Mouse (Mus musculus): ENCODE measurements at regions not wholly inside any gene's neighbourhood (a gene's known extent, or its start where the extent isn't known, plus 50 kb on each side); places are given as distances from the start of the nearest gene placed in this dataset.

DNA sequence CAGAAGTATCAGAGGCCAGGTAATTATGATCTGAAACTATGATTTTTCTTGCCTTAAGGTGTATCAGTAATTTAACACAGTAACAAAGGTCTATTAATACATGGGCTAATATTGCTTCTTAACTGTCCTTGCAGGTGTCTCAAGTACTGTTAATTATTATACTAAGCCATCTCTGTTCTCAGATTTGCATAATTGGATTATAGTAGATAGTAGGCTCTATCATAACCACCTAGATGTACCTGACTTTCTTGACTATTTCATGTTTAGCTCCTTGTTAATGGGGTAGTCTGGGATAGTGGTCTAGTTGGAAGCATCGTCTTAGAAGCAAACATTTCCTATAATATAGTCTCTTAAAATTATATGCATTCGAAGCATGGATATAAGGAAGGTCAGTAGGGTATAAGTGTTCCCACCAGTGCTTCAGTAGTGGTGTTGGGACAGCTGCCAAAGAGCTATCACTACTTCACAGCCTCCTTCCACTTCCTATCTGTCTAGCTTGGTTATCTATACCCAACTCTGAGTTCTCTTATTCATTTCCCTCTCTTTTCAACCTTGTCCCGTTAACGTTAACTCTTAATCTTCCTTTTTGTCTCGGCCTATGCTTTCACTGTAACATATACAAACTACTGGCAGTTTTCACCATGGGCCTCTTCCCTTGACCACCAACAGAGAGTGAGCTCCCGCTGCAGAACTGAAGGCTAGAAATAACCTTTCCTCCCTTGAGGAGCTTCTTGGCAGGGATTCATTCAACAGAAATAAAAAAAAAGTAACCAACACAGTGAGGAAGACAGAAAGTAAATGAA lies 630.9 kb upstream of the Lcorl start:
- in situ Hi-C loops (cut with MseI, MboI), result no loop called here

DNA sequence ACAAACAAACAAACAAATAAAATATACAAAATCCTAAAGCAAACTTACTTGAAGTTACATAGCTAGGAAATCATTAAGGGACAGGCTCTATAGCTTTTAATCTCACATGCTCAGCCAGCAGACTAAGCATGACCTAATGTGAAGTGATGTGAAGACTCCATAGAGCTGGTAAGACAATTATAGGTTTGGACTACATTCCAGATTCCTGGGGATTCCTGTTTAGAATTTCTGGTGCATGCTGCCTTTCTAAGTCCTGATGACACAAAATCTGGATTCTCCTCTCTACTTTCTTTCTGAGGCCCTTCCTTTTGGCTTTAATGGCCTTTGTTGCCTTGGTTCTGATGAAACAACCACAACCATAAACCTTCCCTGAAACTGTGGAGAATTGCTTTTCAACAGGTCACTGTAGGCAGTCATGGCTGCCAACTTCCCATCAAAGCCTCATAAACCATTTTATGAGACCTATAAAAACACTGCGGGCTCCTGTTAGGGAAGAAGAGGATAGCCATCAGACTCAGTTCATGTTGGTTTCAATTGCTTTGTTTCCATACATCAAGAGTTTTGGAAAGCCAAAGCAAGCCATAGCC lies 629.4 kb upstream of the Lcorl start:
- in situ Hi-C loops (cut with MseI, MboI), result no loop called here

DNA sequence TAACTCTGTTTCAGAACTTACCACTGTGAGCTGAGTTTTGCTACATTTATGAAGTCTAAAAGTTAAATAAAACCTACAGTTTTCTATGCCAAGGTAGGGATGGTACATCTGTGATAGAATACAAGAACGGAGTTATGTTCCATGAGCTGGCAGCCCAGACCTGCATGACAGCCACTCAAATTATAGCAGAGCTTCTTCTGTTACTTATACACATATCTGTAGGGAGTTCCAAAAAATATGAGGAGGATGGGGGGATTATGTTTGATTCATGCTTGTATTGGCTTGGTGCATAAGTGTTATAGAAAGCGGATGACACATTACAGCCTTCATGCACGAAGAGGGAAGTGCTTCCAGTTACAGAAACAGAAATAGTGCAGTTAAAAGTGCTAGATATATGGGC lies 598.9 kb upstream of the Lcorl start:
- in situ Hi-C loops (cut with MseI, MboI), result no loop called here

DNA sequence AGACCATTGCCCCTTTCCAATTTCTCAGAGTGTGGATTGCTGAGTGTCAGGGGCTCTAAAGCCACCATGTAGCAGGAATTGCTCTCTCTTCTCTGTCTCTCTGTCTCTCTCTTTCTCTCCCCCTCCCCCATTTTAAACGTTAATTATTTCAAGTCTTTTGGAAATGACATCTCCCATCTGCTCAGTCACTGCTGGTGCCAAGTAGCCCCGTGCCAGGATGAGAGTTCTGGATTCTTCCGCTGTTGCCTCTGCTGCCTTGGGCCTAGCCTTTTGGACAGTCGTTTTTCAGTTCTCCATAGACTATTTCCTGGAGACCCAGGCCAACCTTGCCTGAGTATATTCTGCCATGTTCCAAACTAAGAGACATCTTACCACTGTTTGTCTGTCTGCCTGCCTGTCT lies 590.9 kb upstream of the Lcorl start:
- in situ Hi-C loops (cut with MseI, MboI), result no loop called here

DNA sequence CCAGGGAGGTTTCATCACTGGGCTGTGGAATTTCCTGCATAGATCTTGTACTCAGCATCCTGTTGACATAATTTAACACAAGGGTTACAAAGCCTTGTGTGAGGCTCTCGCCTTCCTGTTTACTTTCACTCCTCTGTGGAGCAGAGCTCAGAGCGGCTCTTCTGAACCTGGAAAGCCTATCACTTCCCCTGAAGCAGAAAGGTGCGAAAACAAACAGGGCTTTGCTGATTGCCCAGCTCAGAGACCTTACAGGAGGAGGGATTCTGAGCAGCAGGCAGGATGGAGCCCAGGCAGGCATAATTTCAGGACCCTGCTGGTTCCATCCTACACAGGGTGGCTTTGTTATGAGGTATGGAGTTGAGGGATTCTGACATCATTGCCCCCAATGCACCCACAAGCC lies 588.4 kb upstream of the Lcorl start:
- in situ Hi-C loops (cut with MseI, MboI), result no loop called here

DNA sequence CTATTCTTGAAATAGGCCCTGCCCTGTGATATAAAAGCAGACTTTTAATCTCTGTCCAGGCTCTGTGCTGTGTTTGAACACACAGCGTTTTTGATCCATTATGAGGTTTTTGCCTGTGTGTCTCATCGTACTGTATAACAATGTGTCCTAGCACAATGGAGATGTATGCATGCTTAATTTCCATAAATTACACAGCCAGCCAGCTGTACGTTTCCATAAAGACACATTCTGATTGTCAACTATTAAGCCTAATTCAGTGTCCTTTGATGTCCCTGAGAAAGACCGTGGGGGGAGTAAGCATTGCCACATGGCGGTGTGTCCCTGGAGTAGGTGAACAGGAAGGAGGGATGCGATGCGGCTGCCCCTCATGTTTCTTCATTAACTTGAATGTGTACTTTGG lies 587.7 kb upstream of the Lcorl start:
- in situ Hi-C loops (cut with MseI, MboI), result no loop called here

GRCm38 (mm10) chr5:46443805-46444340 lies 586.5 kb upstream of the Lcorl start:
- in situ Hi-C loops (cut with MseI, MboI), result no loop called here

DNA sequence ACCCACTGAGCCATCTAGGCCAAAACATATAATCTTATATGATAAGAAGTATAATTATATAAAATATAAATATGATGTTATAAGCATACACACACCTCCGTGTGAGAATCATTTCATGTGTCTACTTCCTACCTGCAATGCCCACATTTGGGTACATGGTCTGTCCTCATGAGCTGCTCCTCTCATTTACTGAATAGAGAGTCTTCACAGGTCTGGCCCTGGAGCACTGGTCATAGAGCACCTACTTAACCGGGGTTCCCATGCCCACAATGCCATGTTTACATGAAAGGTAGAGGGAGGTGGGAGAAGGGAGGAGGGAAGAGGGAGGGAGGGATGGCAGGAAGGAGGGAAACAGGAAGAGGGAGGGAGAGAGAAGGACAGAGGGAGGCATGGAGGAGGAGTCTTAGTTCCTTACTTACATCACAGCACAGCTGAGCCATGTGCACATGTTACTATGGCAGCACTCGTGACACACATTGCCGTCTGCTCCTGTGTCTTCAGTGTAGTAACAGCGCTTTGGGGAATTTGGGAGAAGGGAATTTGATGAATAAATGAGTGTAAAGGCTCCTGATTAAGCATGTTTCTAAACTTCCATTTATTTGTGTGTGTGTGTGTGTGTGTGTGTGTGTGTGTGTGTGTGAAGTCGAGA lies 585.3 kb upstream of the Lcorl start:
- in situ Hi-C loops (cut with MseI, MboI), result no loop called here

GRCm38 (mm10) chr5:46441716-46442115 lies 584.3 kb upstream of the Lcorl start:
- in situ Hi-C loops (cut with MseI, MboI), result no loop called here

DNA sequence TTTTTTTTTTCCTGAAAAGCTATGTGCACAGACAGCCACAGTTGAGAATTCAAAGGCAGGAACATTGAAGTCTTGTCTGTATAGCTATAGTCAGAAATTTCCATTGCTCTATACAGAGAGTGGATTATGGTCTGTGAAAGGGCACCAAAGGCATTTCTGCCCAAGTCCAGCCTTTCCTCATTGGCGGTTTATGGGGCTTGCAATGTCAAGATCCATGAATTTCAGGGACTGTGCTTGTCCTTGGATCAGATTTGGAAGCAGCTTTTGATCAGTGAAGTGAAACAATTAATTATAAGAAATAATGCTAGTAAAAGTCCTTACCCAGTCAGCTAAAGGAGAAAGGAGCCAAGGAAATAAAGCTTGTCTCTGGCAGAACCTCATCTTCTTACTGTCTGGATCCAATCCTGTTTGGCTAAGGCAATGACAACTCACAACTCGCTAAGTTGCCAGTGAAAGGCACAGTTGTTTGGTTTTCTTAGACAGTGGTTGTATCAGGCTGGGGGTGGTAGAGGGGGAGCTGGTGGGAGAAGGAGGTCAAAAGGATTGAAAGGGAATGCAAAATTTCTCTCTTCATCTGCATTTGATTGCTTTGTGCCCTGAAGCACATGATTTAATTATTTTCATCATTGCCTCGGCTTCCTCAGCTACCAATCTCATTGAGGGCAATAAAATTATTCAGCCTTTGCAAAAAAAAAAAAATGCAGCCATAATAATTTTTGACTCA lies 574.4 kb upstream of the Lcorl start:
- in situ Hi-C loops (cut with MseI, MboI), result no loop called here

DNA sequence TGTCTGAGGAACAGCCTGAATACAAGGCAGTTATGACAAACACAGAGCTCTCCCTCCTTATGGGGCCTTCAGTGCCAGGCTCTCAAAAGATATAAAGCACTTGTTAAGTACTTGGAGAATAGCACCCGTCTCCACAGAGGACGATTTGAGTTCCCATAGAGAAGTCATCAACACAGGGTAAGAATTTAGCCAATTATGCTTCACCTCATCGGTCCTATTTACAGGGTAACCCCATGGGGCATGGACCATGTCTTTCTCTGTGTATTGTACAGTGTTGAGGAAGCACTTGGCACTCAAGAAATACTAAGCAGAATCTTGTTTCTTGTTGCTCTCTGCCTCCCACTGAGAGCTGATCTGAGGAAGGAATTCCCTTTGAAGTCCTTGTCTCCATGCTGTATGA lies 565.3 kb upstream of the Lcorl start:
- in situ Hi-C loops (cut with MseI, MboI), result no loop called here

GRCm38 (mm10) chr5:46406969-46407368 lies 549.6 kb upstream of the Lcorl start:
- in situ Hi-C loops (cut with MseI, MboI), result no loop called here

GRCm38 (mm10) chr5:46406404-46406803 lies 549.0 kb upstream of the Lcorl start:
- in situ Hi-C loops (cut with MseI, MboI), result no loop called here

DNA sequence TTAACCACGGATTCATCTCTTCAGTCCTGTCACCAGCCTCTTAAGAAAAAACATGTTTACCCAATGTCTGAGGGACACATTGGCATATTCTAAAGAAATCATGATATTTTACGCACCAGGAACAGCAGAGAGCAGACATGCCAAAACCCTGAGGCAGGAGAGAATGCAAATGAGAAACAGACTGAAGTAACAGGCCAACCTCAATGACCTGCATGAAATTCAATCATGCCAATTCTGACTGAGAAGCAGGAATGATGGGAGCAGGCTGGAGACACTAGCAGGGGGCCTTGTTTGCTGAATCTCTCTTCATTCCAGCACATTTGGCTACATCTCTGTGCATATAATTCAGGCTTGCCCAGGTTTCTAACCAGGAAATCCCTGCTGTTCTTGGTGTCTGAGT lies 529.2 kb upstream of the Lcorl start:
- in situ Hi-C loops (cut with MseI, MboI), result no loop called here

GRCm38 (mm10) chr5:46367328-46367727 lies 509.9 kb upstream of the Lcorl start:
- in situ Hi-C loops (cut with MseI, MboI), result no loop called here

- in situ Hi-C loops (cut with MseI, MboI), result no loop called here
Observed at GRCm38 (mm10) chr5:46363661-46364060, 506.2 kb upstream of the Lcorl start.

DNA sequence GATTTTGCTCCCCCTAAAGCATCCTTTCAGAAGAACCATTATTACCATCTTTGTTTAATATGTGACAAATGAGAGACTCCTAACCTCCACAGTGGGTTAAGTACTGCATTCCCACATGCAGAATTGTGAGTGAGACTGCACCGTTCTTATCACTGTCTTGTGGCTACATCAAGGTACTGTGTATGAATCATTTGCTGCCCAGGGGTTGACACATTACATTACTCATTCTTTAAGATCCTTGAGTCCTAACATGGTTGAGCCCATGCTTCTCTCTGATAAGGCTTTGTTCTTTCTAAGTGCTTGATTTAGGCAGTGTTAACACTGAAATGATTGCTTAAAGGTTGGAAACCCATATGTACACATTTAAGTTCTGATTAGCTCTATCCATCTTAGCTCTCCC lies 504.2 kb upstream of the Lcorl start:
- in situ Hi-C loops (cut with MseI, MboI), result no loop called here

DNA sequence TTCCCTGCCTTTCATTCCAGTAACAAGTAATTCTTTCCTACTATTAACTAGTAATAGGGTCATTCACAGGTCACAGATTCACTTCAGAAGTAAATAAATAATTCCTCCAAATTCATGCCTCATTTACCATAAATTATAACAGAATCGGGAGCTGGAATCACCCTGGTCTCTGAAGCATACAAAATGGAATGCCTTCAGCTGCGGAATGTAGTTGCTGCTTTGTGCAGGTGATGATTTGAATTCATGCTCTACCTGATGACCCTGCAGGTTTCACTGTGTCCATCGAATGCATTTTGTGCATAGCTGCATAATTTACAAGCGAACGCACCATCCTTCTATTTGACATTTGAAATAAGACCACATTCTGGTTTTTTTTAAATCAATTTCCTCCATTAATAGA lies 491.0 kb upstream of the Lcorl start:
- in situ Hi-C loops (cut with MseI, MboI), result loop anchor here (5.0 to 25.0 kb wide), 3 partner anchors 591 to 886 kb away; partner anchors contain the start of genes Clrn2 (in 1 of the 2) and Qdpr (in 1 of the 2)

DNA sequence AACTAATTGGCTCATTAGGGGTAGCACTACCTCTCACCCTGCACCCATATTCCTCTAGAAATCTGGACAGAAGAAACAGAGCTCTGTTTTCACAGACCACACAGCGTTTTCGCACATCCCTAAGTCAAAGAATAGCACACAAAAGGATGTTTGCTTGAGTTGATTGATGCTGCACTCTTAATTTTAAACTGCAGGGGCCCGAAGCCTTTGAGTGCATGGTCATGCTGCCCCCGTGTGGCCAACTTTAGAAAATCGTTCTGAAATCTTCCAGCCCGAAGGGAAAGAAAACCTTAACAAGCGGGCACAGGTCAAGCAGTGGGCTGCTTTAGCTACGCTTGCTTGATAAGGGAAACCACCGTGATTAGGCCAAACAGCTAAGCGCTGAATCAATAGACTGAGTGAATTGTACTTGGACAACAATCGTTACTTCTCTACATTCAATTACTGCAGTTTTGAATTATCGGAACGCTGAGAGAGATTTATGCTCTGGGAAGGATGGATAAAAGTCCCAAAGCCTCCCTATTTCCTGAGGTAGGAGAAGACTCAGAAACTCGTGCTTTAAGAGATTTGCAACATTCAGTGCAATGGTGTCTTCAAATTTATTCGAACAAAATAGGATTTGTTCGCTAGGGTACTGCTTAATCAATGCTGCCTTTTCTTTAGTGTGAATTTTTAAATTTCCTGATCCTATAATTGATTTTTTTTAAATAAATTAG lies 490.1 kb upstream of the Lcorl start:
- in situ Hi-C loops (cut with MseI, MboI), result loop anchor here (5.0 to 25.0 kb wide), 3 partner anchors 590 to 885 kb away; partner anchors contain the start of genes Clrn2 (in 1 of the 2) and Qdpr (in 1 of the 2)

GRCm38 (mm10) chr5:46338461-46338860 lies 481.0 kb upstream of the Lcorl start:
- in situ Hi-C loops (cut with MseI, MboI), result loop anchor here in 1 of 2 experiments (25.0 kb wide), 1 partner anchor 876 kb away; the partner anchor contains the start of genes Clrn2 and Qdpr

DNA sequence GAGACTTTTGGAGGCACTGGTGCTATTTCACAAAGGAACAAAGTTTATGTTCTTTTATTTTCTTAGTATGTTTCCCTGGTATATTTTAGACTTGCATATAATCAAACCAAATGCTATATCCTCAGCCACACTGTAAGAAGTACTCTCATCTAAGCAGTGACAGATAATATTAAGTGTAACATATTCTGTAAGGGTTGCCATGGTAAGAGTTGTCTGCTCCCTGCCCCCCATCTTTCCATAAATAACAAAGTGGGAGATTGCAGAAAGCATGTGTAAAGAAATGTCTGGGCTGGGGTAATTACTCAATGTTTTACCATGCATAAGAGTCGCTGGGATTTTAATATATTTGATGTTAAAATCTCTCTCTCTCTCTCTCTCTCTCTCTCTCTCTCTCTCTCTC lies 473.5 kb upstream of the Lcorl start:
- in situ Hi-C loops (cut with MseI, MboI), result loop anchor here in 1 of 2 experiments (25.0 kb wide), 1 partner anchor 869 kb away; the partner anchor contains the start of genes Clrn2 and Qdpr

Measured in mouse trophoblast stem cell (cell line).